Mouse (Mus musculus) hindbrain, embryonic 12.5 days (tissue): ENCODE results near the gene Crat. TPM values are rescaled to one million over a fixed set of nuclear protein-coding genes. Genes with fewer than 3 reads are reported as not detected.

Experiments
- ATAC-seq: fragments of 200-750 bp; cut with Nextera tagmentation; 2 replicates; pipeline ENCODE4 v1.8.0; 2017; ENCODE audit warnings: moderate TSS enrichment; ENCODE audit not compliant: low FRiP score
- H3K27ac ChIP-seq: fragments of 300-500 bp; sonication (generic); 2 replicates; pipeline ENCODE4 v1.5.1; 2016; ENCODE audit warnings: mild to moderate bottlenecking
- H3K27me3 ChIP-seq: fragments of 300-500 bp; sonication (generic); 2 replicates; pipeline ENCODE4 v1.6.1; 2016; ENCODE audit warnings: mild to moderate bottlenecking
- H3K36me3 ChIP-seq: fragments of 300-500 bp; sonication (generic); 2 replicates; pipeline ENCODE4 v1.6.1; 2016; ENCODE audit warnings: mild to moderate bottlenecking
- H3K4me1 ChIP-seq: fragments of 300-500 bp; sonication (generic); 2 replicates; pipeline ENCODE4 v1.6.1; 2016
- H3K4me2 ChIP-seq: fragments of 300-500 bp; sonication (generic); replicated peaks from 2 replicates; pipeline ENCODE4 v1.6.1; 2016; ENCODE audit warnings: mild to moderate bottlenecking
- H3K4me3 ChIP-seq: fragments of 300-500 bp; sonication (generic); 2 replicates; pipeline ENCODE4 v1.5.1; 2016; ENCODE audit warnings: mild to moderate bottlenecking
- H3K9ac ChIP-seq: fragments of 300-500 bp; sonication (generic); 2 replicates; pipeline ENCODE4 v1.6.1; 2016; ENCODE audit warnings: mild to moderate bottlenecking, moderate library complexity
- H3K9me3 ChIP-seq: fragments of 300-500 bp; sonication (generic); replicated peaks from 2 replicates; pipeline ENCODE4 v1.6.1; 2016; ENCODE audit warnings: mild to moderate bottlenecking
- WGBS: fragments of 180-500 bp; shearing (Covaris S2); methylation state at CpG from one replicate; pipeline ENCODE4 v1.1.7; 2016; 5-methylcytosine and 5-hydroxymethylcytosine counted together
- polyA plus RNA-seq: library from polyadenylated mRNA; unstranded; fragments of >200 nt; fragmentation: Nextera tagmentation; extraction: Ambion mirVana; gene quantifications from 2 replicates; pipeline ENCODE4 v1.2.1, GENCODE M21; 2016

Gene Crat
- 23.9 and 26.8 TPM in 2 replicates for polyA plus RNA-seq

GRCm38 (mm10) chr2:30415157-30415935 is at the start of gene Crat:
Gene Crat (minus strand): TSS chr2:30415813.
- H3K27ac ChIP-seq: peak within 1 kb of the TSS; percentile 98
- peak within 1 kb of the TSS; percentile 81 for H3K4me3 ChIP-seq
- H3K4me1 ChIP-seq: peaks cover 43% of the 10 kb centered on the region
- ATAC-seq: peak; percentile 91
- WGBS: 1% methylated on average over 58 of the region's 58 CpGs
- H3K9me3 ChIP-seq: no peaks in the 10 kb centered on the region
- peaks cover 11% of the 10 kb centered on the region for H3K36me3 ChIP-seq
- peak within 1 kb of the TSS; percentile 96 for H3K9ac ChIP-seq
- peaks cover 3% of the 10 kb centered on the region; the same call in 1 of the 2 replicates for H3K27me3 ChIP-seq
- H3K4me2 ChIP-seq: peak within 1 kb of the TSS; percentile 63

GRCm38 (mm10) chr2:30464411-30464810 is 48.8 kb upstream of the Crat start:
- Histone ChIP-seq H3K27me3 (no peaks in the 10 kb centered on the region), H3K4me2 (peak overlapping the region; percentile 46), H3K9me3 (no peaks in the 10 kb centered on the region), H3K27ac (no peak overlapping the region), H3K9ac (no peak overlapping the region), H3K4me1 (peaks cover 32% of the 10 kb centered on the region), H3K4me3 (peak overlapping the region; percentile 16; the same call in 1 of the 2 replicates), H3K36me3 (no peaks in the 10 kb centered on the region)
- WGBS: 65% methylated on average over 5 of the region's 5 CpGs
- ATAC-seq: no peak

- 4% methylated on average over 9 of the region's 9 CpGs for whole genome bisulfite sequencing
- Histone ChIP-seq H3K27me3 (no peaks in the 10 kb centered on the region), H3K9me3 (no peaks in the 10 kb centered on the region), H3K4me2 (peak overlapping the region; percentile 46), H3K36me3 (no peaks in the 10 kb centered on the region), H3K9ac (no peak overlapping the region), H3K4me1 (peaks cover 27% of the 10 kb centered on the region), H3K4me3 (peak overlapping the region; percentile 16), H3K27ac (0 out of 2 replicates have a peak overlapping the region, but pooled peaks have one; percentile 46)
- peak; percentile 76 for ATAC-seq
These were observed 48.3 kb upstream of the Crat start for GRCm38 (mm10) chr2:30463904-30464330.

GRCm38 (mm10) chr2:30463341-30463761 is 47.7 kb upstream of the Crat start:
- no peaks in the 10 kb centered on the region for H3K36me3 ChIP-seq
- H3K9me3 ChIP-seq: no peaks in the 10 kb centered on the region
- ATAC-seq: no peak
- H3K9ac ChIP-seq: no peak overlapping the region
- H3K4me1 ChIP-seq: peaks cover 23% of the 10 kb centered on the region
- H3K27me3 ChIP-seq: no peaks in the 10 kb centered on the region
- peak overlapping the region; percentile 46 for H3K4me2 ChIP-seq
- H3K4me3 ChIP-seq: no peak overlapping the region
- no peak overlapping the region for H3K27ac ChIP-seq
- 25% methylated on average over 5 of the region's 5 CpGs for WGBS

- 91% methylated on average over 6 of the region's 6 CpGs for WGBS
- no peak overlapping the region for H3K4me3 ChIP-seq
- ATAC-seq: no peak
These were observed 43.6 kb upstream of the Crat start for GRCm38 (mm10) chr2:30459241-30459640.

GRCm38 (mm10) chr2:30458349-30458748 is 42.7 kb upstream of the Crat start:
- WGBS: 84% methylated on average over 6 of the region's 6 CpGs
- no peaks in the 10 kb centered on the region for H3K27me3 ChIP-seq
- ATAC-seq: no peak
- H3K36me3 ChIP-seq: 0 out of 2 replicates have a peak, but pooled peaks cover 3% of the 10 kb centered on the region
- peaks cover 17% of the 10 kb centered on the region for H3K4me1 ChIP-seq
- H3K27ac ChIP-seq: no peak overlapping the region
- no peaks in the 10 kb centered on the region for H3K9me3 ChIP-seq
- H3K9ac ChIP-seq: no peak overlapping the region
- no peak overlapping the region for H3K4me2 ChIP-seq
- H3K4me3 ChIP-seq: no peak overlapping the region

More at GRCm38 (mm10) chr2:30459241-30459640, 43.6 kb upstream of the Crat start:
- Histone ChIP-seq H3K36me3 (0 out of 2 replicates have a peak, but pooled peaks cover 3% of the 10 kb centered on the region), H3K27ac (no peak overlapping the region), H3K9me3 (no peaks in the 10 kb centered on the region), H3K4me1 (peaks cover 26% of the 10 kb centered on the region), H3K4me2 (no peak overlapping the region), H3K9ac (no peak overlapping the region), H3K27me3 (no peaks in the 10 kb centered on the region)

GRCm38 (mm10) chr2:30456104-30456980 is 40.7 kb upstream of the Crat start:
- Histone ChIP-seq H3K4me1 (peaks cover 12% of the 10 kb centered on the region), H3K27me3 (no peaks in the 10 kb centered on the region), H3K4me2 (no peak overlapping the region), H3K36me3 (peaks cover 3% of the 10 kb centered on the region; the same call in 1 of the 2 replicates), H3K9me3 (no peaks in the 10 kb centered on the region), H3K4me3 (no peak overlapping the region), H3K27ac (peak overlapping the region; percentile 44; the same call in 1 of the 2 replicates), H3K9ac (0 out of 2 replicates have a peak overlapping the region, but pooled peaks have one; percentile 10)
- WGBS: 74% methylated on average over 13 of the region's 13 CpGs
- no peak for ATAC-seq

- 87% methylated on average over 5 of the region's 5 CpGs for WGBS
- Histone ChIP-seq H3K36me3 (peaks cover 12% of the 10 kb centered on the region), H3K9ac (no peak overlapping the region), H3K4me2 (no peak overlapping the region), H3K27me3 (no peaks in the 10 kb centered on the region), H3K4me1 (peaks cover 12% of the 10 kb centered on the region), H3K9me3 (no peaks in the 10 kb centered on the region), H3K4me3 (no peak overlapping the region), H3K27ac (no peak overlapping the region)
- ATAC-seq: no peak
These were observed 39.0 kb upstream of the Crat start for GRCm38 (mm10) chr2:30454587-30454986.

GRCm38 (mm10) chr2:30453570-30453969 is 38.0 kb upstream of the Crat start:
- Histone ChIP-seq H3K9me3 (no peaks in the 10 kb centered on the region), H3K27me3 (no peaks in the 10 kb centered on the region), H3K4me3 (no peak overlapping the region), H3K4me2 (no peak overlapping the region), H3K9ac (no peak overlapping the region), H3K4me1 (peaks cover 12% of the 10 kb centered on the region), H3K36me3 (peaks cover 19% of the 10 kb centered on the region), H3K27ac (no peak overlapping the region; the same call in 1 of the 2 replicates)
- WGBS: 82% methylated on average over 3 of the region's 3 CpGs
- no peak for ATAC-seq

- WGBS: 89% methylated on average over 3 of the region's 3 CpGs
- H3K9me3 ChIP-seq: no peaks in the 10 kb centered on the region
These were observed 35.9 kb upstream of the Crat start for GRCm38 (mm10) chr2:30451525-30451924.

GRCm38 (mm10) chr2:30450530-30450929 is 34.9 kb upstream of the Crat start:
- Histone ChIP-seq H3K9ac (no peak overlapping the region), H3K9me3 (no peaks in the 10 kb centered on the region), H3K4me3 (no peak overlapping the region), H3K4me2 (no peak overlapping the region), H3K36me3 (peaks cover 21% of the 10 kb centered on the region), H3K4me1 (peaks cover 5% of the 10 kb centered on the region), H3K27ac (no peak overlapping the region), H3K27me3 (no peaks in the 10 kb centered on the region)
- WGBS: 70% methylated on average over 1 of the region's 1 CpGs
- ATAC-seq: no peak

More at GRCm38 (mm10) chr2:30451525-30451924, 35.9 kb upstream of the Crat start:
- no peak overlapping the region for H3K27ac ChIP-seq
- no peak overlapping the region for H3K4me3 ChIP-seq
- no peaks in the 10 kb centered on the region for H3K27me3 ChIP-seq
- ATAC-seq: no peak
- H3K36me3 ChIP-seq: peaks cover 20% of the 10 kb centered on the region
- H3K4me1 ChIP-seq: peaks cover 5% of the 10 kb centered on the region
- no peak overlapping the region for H3K9ac ChIP-seq
- H3K4me2 ChIP-seq: no peak overlapping the region

- ATAC-seq: no peak
- 88% methylated on average over 7 of the region's 7 CpGs for WGBS
- H3K9ac ChIP-seq: no peak overlapping the region
- peaks cover 39% of the 10 kb centered on the region for H3K36me3 ChIP-seq
- no peak overlapping the region for H3K4me2 ChIP-seq
- H3K4me1 ChIP-seq: peaks cover 25% of the 10 kb centered on the region
- no peaks in the 10 kb centered on the region for H3K9me3 ChIP-seq
- no peak overlapping the region for H3K4me3 ChIP-seq
- H3K27ac ChIP-seq: no peak overlapping the region
- H3K27me3 ChIP-seq: no peaks in the 10 kb centered on the region
These were observed 32.8 kb upstream of the Crat start for GRCm38 (mm10) chr2:30448371-30448770.
